Mouse (Mus musculus) CH12.LX (cell line): Measurements from ENCODE around the gene Dpep3. TPM values are rescaled to one million over a fixed set of nuclear protein-coding genes. Genes with fewer than 3 reads are reported as not detected.

Experiments used
- DNase-seq: peaks from one replicate; pipeline ENCODE4 v3.0.0-alpha.2; 2013; ENCODE audit errors: extremely low read depth
- H3K27ac ChIP-seq: 2 replicates; pipeline ENCODE4 v1.5.1; 2012; ENCODE audit warnings: low read depth, mild to moderate bottlenecking, control low read depth, moderate library complexity; ENCODE audit not compliant: insufficient read depth
- H3K27me3 ChIP-seq: replicated peaks from 2 replicates; pipeline ENCODE3; 2012; ENCODE audit warnings: inconsistent platforms
- H3K36me3 ChIP-seq, 2 experiments: replicated peaks in 1 of 2; 2 replicates each; pipeline versions ENCODE3 to v1.6.1; 2012; ENCODE audit warnings: inconsistent platforms in 1 of 2, low read length in 1 of 2, mild to moderate bottlenecking in 1 of 2, mixed read lengths in 1 of 2, moderate library complexity in 1 of 2; ENCODE audit not compliant: control insufficient read depth in 1 of 2, insufficient read depth in 1 of 2
- H3K4me1 ChIP-seq, 2 experiments: 2 replicates each; pipeline ENCODE4 v1.6.1; 2012; ENCODE audit warnings: inconsistent platforms in 1 of 2, moderate library complexity in 1 of 2; ENCODE audit not compliant: insufficient read depth in 2 of 2, control insufficient read depth in 1 of 2
- H3K4me2 ChIP-seq: 2 replicates; pipeline ENCODE4 v1.6.1; 2012; ENCODE audit warnings: low read depth, mild to moderate bottlenecking, control low read depth; ENCODE audit not compliant: poor library complexity, insufficient read depth, severe bottlenecking
- H3K4me3 ChIP-seq, 3 experiments: fragments of 150-350 bp in 1 of 3; sonication (generic) in 1 of 3; replicated peaks in 1 of 3; 2 replicates each; pipeline versions ENCODE3 to v1.5.1; 2011 to 2012; ENCODE audit warnings: low read depth in 2 of 3, low read length in 2 of 3, mild to moderate bottlenecking in 2 of 3, moderate library complexity in 2 of 3, control low read depth in 1 of 3, improper control_type of control experiment in 1 of 3, inconsistent platforms in 1 of 3, mixed read lengths in 1 of 3; ENCODE audit not compliant: poor library complexity in 1 of 3
- H3K79me2 ChIP-seq: replicated peaks from 2 replicates; pipeline ENCODE4 v1.6.1; 2012; ENCODE audit warnings: mild to moderate bottlenecking, moderate library complexity; ENCODE audit not compliant: control insufficient read depth, poor library complexity, insufficient read depth, severe bottlenecking; ENCODE audit errors: extremely low read depth
- H3K9ac ChIP-seq: 2 replicates; pipeline ENCODE4 v1.6.1; 2012; ENCODE audit warnings: low read depth, mild to moderate bottlenecking, control low read depth, moderate library complexity; ENCODE audit not compliant: insufficient read depth
- H3K9me3 ChIP-seq: replicated peaks from 2 replicates; pipeline ENCODE3; 2012; ENCODE audit warnings: low read length, inconsistent platforms, mixed read lengths
- BHLHE40 ChIP-seq: IDR thresholded peaks from 2 replicates; pipeline ENCODE4 v1.6.1; 2011; ENCODE audit warnings: mild to moderate bottlenecking, low read depth, low read length, improper control_type of control experiment
- CHD2 ChIP-seq: IDR thresholded peaks from 2 replicates; pipeline ENCODE4 v1.6.1; 2011; ENCODE audit warnings: low read length, improper control_type of control experiment
- CTCF ChIP-seq, 2 experiments: IDR thresholded peaks in 1 of 2; conservative IDR thresholded peaks in 1 of 2; 2 replicates each; pipeline ENCODE4 v1.5.1; 2011 to 2012; ENCODE audit warnings: low read depth in 2 of 2, low read length in 2 of 2, improper control_type of control experiment in 1 of 2, inconsistent platforms in 1 of 2, mild to moderate bottlenecking in 1 of 2, moderate library complexity in 1 of 2
- E2F4 ChIP-seq: IDR thresholded peaks from 2 replicates; pipeline ENCODE4 v1.6.1; 2011; ENCODE audit warnings: low read depth, low read length, improper control_type of control experiment; ENCODE audit not compliant: insufficient replicate concordance
- ELF1 ChIP-seq: IDR thresholded peaks from 2 replicates; pipeline ENCODE4 v1.6.1; 2014; ENCODE audit warnings: low read depth, mild to moderate bottlenecking, inconsistent platforms, low read length, improper control_type of control experiment
- EP300 ChIP-seq: IDR thresholded peaks from 2 replicates; pipeline ENCODE4 v1.6.1; 2011; ENCODE audit warnings: low read length, improper control_type of control experiment
- ETS1 ChIP-seq: conservative IDR thresholded peaks from 2 replicates; pipeline ENCODE4 v1.6.1; 2012; ENCODE audit warnings: low read depth, mild to moderate bottlenecking, inconsistent platforms, low read length, improper control_type of control experiment, moderate library complexity
- GABPA ChIP-seq: IDR thresholded peaks from 2 replicates; pipeline ENCODE4 v1.6.1; 2012; ENCODE audit warnings: low read depth, low read length, improper control_type of control experiment, inconsistent platforms; ENCODE audit not compliant: insufficient replicate concordance
- IRF4 ChIP-seq: IDR thresholded peaks from 2 replicates; pipeline ENCODE4 v1.6.1; 2014; ENCODE audit warnings: low read depth, mild to moderate bottlenecking, inconsistent platforms, low read length, improper control_type of control experiment
- JUN ChIP-seq: IDR thresholded peaks from 2 replicates; pipeline ENCODE4 v1.6.1; 2011; ENCODE audit warnings: low read depth, mild to moderate bottlenecking, low read length, improper control_type of control experiment, moderate library complexity; ENCODE audit not compliant: insufficient read depth
- JUND ChIP-seq: conservative IDR thresholded peaks from 2 replicates; pipeline ENCODE4 v1.6.1; 2011; ENCODE audit warnings: low read depth, low read length, improper control_type of control experiment
- KAT2A ChIP-seq: IDR thresholded peaks from 2 replicates; pipeline ENCODE4 v1.6.1; 2012; ENCODE audit warnings: low read length, improper control_type of control experiment, inconsistent platforms; ENCODE audit not compliant: insufficient replicate concordance
- MAFK ChIP-seq: IDR thresholded peaks from 2 replicates; pipeline ENCODE4 v1.6.1; 2011; ENCODE audit warnings: low read length, improper control_type of control experiment; ENCODE audit not compliant: insufficient replicate concordance
- MAX ChIP-seq: IDR thresholded peaks from 2 replicates; pipeline ENCODE4 v1.6.1; 2011; ENCODE audit warnings: low read length, improper control_type of control experiment
- MAZ ChIP-seq: IDR thresholded peaks from 2 replicates; pipeline ENCODE4 v1.6.1; 2012; ENCODE audit warnings: low read depth, mild to moderate bottlenecking, inconsistent platforms, low read length, improper control_type of control experiment, moderate library complexity
- MYC ChIP-seq: IDR thresholded peaks from 2 replicates; pipeline ENCODE4 v1.6.1; 2011; ENCODE audit warnings: low read depth, mild to moderate bottlenecking, improper control_type of control experiment, low read length
- NRF1 ChIP-seq: IDR thresholded peaks from 2 replicates; pipeline ENCODE4 v1.6.1; 2014; ENCODE audit warnings: low read depth, mild to moderate bottlenecking, inconsistent platforms, low read length, improper control_type of control experiment, moderate library complexity
- PAX5 ChIP-seq: IDR thresholded peaks from 2 replicates; pipeline ENCODE4 v1.6.1; 2012; ENCODE audit warnings: low read length, inconsistent platforms, mixed read lengths
- POLR2A ChIP-seq: IDR thresholded peaks from 2 replicates; pipeline ENCODE4 v1.6.1; 2011; ENCODE audit warnings: low read depth, mild to moderate bottlenecking, improper control_type of control experiment, low read length
- RCOR1 ChIP-seq: conservative IDR thresholded peaks from 2 replicates; pipeline ENCODE4 v1.6.1; 2012; ENCODE audit warnings: low read depth, mild to moderate bottlenecking, inconsistent platforms, low read length, improper control_type of control experiment
- SMC3 ChIP-seq: IDR thresholded peaks from 2 replicates; pipeline ENCODE4 v1.6.1; 2011; ENCODE audit warnings: low read depth, low read length, improper control_type of control experiment
- TCF12 ChIP-seq: IDR thresholded peaks from 2 replicates; pipeline ENCODE4 v1.6.1; 2014; ENCODE audit warnings: low read depth, mild to moderate bottlenecking, inconsistent platforms, low read length, improper control_type of control experiment
- USF1 ChIP-seq: IDR thresholded peaks from 2 replicates; pipeline ENCODE4 v1.6.1; 2014; ENCODE audit warnings: low read depth, mild to moderate bottlenecking, inconsistent platforms, low read length, improper control_type of control experiment
- ZC3H11A ChIP-seq: IDR thresholded peaks from 2 replicates; pipeline ENCODE4 v1.6.1; 2012; ENCODE audit warnings: low read depth, mild to moderate bottlenecking, inconsistent platforms, low read length, improper control_type of control experiment
- dilution Hi-C: fragments of 300-500 bp; cut with MboI; formaldehyde crosslinking; loops from 2 replicates; pipeline ENCODE4 v1.14.3; 2020; ENCODE audit warnings: low sequenced_read_pairs; ENCODE audit not compliant: extremely low pct_unique_long_range_greater_than_20kb, extremely low pct_ligation_motif_present
- in situ Hi-C: fragments of 300-500 bp; cut with MboI; formaldehyde crosslinking; loops from 3 replicates; pipeline ENCODE4 v1.14.3; 2019; ENCODE audit warnings: low sequenced_read_pairs, low pct_ligation_motif_present, low pct_unique_long_range_greater_than_20kb, mixed read lengths
- polyA plus RNA-seq: library from polyadenylated mRNA; unstranded; fragments of >175 nt; gene quantifications from 2 replicates; pipeline ENCODE4 v1.2.1, GENCODE M21; 2012; ENCODE audit warnings: low read depth; ENCODE audit not compliant: insufficient read length
- total RNA-seq, 2 experiments: library from RNA; depleted of rRNA; stranded (reverse); fragments of 300-350 nt in 1 of 2; fragments of >200 nt in 1 of 2; gene quantifications; 2 replicates each; pipeline ENCODE4 v1.2.3; 2012 to 2014

The Dpep3 gene
- total and polyA plus RNA-seq, 3 experiments = not detected

GRCm38 (mm10) chr8:106004538-106005207 is 25.4 kb upstream of the Dpep3 start:
- Histone ChIP-seq H3K79me2 (peaks cover 2% of the 10 kb centered on the region; the same call in 1 of the 2 replicates), H3K9me3 (no peaks in the 10 kb centered on the region), H3K9ac (no peak overlapping the region), H3K4me1 (peaks cover 5 to 24% of the 10 kb centered on the region in 2 experiments), H3K4me2 (no peak overlapping the region), H3K27ac (no peak overlapping the region)
- DNase-seq = no peak
- TF ChIP-seq JUN (no peak), RCOR1 (no peak), EP300 (no peak), MAX (no peak), GABPA (no peak), SMC3 (no peak), MAFK (no peak), ZC3H11A (no peak), TCF12 (no peak), POLR2A (no peak), CTCF (conservative IDR thresholded peaks at IDR 0.05 in 1 of 2, IDR thresholded peaks at IDR 0.05 in 1 of 2; ENCODE audit: low read depth in 2 of 2, low read length in 2 of 2) (no peak), JUND (no peak), E2F4 (no peak), NRF1 (no peak), CHD2 (no peak), ELF1 (no peak), KAT2A (no peak), PAX5 (no peak), USF1 (no peak), MYC (no peak)
- TF ChIP-seq, all 38 proteins: peak for 0
- dilution Hi-C loops (no loop called here), in situ Hi-C loops (no loop called here)
- H3K4me3 ChIP-seq = no peak overlapping the region
- H3K27me3 ChIP-seq = no peaks in the 10 kb centered on the region
- peaks cover 0 to 10% of the 10 kb centered on the region in 2 experiments for H3K36me3 ChIP-seq

- dilution Hi-C loops (no loop called here), in situ Hi-C loops (no loop called here)
- Histone ChIP-seq H3K27ac (no peak overlapping the region), H3K27me3 (no peaks in the 10 kb centered on the region), H3K9ac (no peak overlapping the region), H3K4me2 (no peak overlapping the region), H3K79me2 (no peaks in the 10 kb centered on the region), H3K4me1 (peaks cover 0 to 10% of the 10 kb centered on the region in 2 experiments; a peak in 2 of 4 replicates), H3K9me3 (no peaks in the 10 kb centered on the region), H3K4me3 (no peak overlapping the region), H3K36me3 (no peaks in the 10 kb centered on the region)
- TF ChIP-seq EP300 = no peak
- TF ChIP-seq ETS1 = no peak
- no peak for TF ChIP-seq BHLHE40
- TF ChIP-seq IRF4 = no peak
- TF ChIP-seq GABPA = no peak
- TF ChIP-seq MAZ = no peak
- no peak for DNase-seq
Observed at GRCm38 (mm10) chr8:106001908-106002307, 22.7 kb upstream of the Dpep3 start.
